Mouse (Mus musculus) hindbrain, embryonic 16.5 days (tissue): ENCODE measurements around the gene Cox7b. TPM values are rescaled to one million over a fixed set of nuclear protein-coding genes. Genes with fewer than 3 reads are reported as not detected.

Source experiments
- ATAC-seq: fragments of 200-750 bp; cut with Nextera tagmentation; 2 replicates; pipeline ENCODE4 v1.8.0; 2017; ENCODE audit warnings: moderate TSS enrichment, moderate library complexity
- H3K27ac ChIP-seq: fragments of 300-500 bp; sonication (generic); 2 replicates; pipeline ENCODE4 v1.5.1; 2014; ENCODE audit warnings: low read depth, mild to moderate bottlenecking, control low read depth, low read length, moderate library complexity
- H3K27me3 ChIP-seq: fragments of 300-500 bp; sonication (generic); replicated peaks from 2 replicates; pipeline ENCODE4 v1.6.1; 2014; ENCODE audit warnings: low read length; ENCODE audit not compliant: control insufficient read depth, insufficient read depth
- H3K36me3 ChIP-seq: fragments of 300-500 bp; sonication (generic); 2 replicates; pipeline ENCODE4 v1.6.1; 2014; ENCODE audit warnings: mild to moderate bottlenecking, low read length, moderate library complexity, mixed read lengths; ENCODE audit not compliant: control insufficient read depth, insufficient read depth
- H3K4me1 ChIP-seq: fragments of 300-500 bp; sonication (generic); 2 replicates; pipeline ENCODE4 v1.6.1; 2014; ENCODE audit warnings: low read depth, low read length; ENCODE audit not compliant: control insufficient read depth, insufficient read depth
- H3K4me2 ChIP-seq: fragments of 300-500 bp; sonication (generic); 2 replicates; pipeline ENCODE4 v1.6.1; 2014; ENCODE audit warnings: mild to moderate bottlenecking, low read length, control low read depth, moderate library complexity
- H3K4me3 ChIP-seq: fragments of 300-500 bp; sonication (generic); 2 replicates; pipeline ENCODE4 v1.5.1; 2014; ENCODE audit warnings: mild to moderate bottlenecking, low read length, control low read depth, moderate library complexity
- H3K9ac ChIP-seq: fragments of 300-500 bp; sonication (generic); 2 replicates; pipeline ENCODE4 v1.6.1; 2014; ENCODE audit warnings: low read depth, mild to moderate bottlenecking, control low read depth, low read length, moderate library complexity
- H3K9me3 ChIP-seq: fragments of 300-500 bp; sonication (generic); 2 replicates; pipeline ENCODE4 v1.6.1; 2014; ENCODE audit warnings: mild to moderate bottlenecking, low read length, moderate library complexity; ENCODE audit not compliant: control insufficient read depth
- WGBS: fragments of 180-500 bp; shearing (Covaris S2); extraction: QIAGEN DNeasy Blood & Tissue Kit; methylation state at CpG from one replicate; pipeline ENCODE4 v1.1.7; 2014; 5-methylcytosine and 5-hydroxymethylcytosine counted together
- polyA plus RNA-seq: library from polyadenylated mRNA; unstranded; fragments of >200 nt; fragmentation: Nextera tagmentation; extraction: Ambion mirVana; gene quantifications from 2 replicates; pipeline ENCODE4 v1.2.1, GENCODE M21; 2015

Gene Cox7b
- polyA plus RNA-seq, 1 experiment from 2014 or later = 412 TPM

- Histone ChIP-seq H3K9me3 (no peaks in the 10 kb centered on the region), H3K27ac (no peak overlapping the region), H3K27me3 (no peaks in the 10 kb centered on the region), H3K36me3 (no peaks in the 10 kb centered on the region; the same call in 1 of the 2 replicates), H3K4me1 (peaks cover 5% of the 10 kb centered on the region; the same call in 1 of the 2 replicates), H3K4me2 (no peak overlapping the region; the same call in 1 of the 2 replicates), H3K4me3 (no peak overlapping the region), H3K9ac (no peak overlapping the region)
- ATAC-seq = no peak
- 95% methylated on average over 4 of the region's 4 CpGs for WGBS
Observed at GRCm38 (mm10) chrX:106017516-106017915, 2.0 kb downstream of the Cox7b start.

DNA sequence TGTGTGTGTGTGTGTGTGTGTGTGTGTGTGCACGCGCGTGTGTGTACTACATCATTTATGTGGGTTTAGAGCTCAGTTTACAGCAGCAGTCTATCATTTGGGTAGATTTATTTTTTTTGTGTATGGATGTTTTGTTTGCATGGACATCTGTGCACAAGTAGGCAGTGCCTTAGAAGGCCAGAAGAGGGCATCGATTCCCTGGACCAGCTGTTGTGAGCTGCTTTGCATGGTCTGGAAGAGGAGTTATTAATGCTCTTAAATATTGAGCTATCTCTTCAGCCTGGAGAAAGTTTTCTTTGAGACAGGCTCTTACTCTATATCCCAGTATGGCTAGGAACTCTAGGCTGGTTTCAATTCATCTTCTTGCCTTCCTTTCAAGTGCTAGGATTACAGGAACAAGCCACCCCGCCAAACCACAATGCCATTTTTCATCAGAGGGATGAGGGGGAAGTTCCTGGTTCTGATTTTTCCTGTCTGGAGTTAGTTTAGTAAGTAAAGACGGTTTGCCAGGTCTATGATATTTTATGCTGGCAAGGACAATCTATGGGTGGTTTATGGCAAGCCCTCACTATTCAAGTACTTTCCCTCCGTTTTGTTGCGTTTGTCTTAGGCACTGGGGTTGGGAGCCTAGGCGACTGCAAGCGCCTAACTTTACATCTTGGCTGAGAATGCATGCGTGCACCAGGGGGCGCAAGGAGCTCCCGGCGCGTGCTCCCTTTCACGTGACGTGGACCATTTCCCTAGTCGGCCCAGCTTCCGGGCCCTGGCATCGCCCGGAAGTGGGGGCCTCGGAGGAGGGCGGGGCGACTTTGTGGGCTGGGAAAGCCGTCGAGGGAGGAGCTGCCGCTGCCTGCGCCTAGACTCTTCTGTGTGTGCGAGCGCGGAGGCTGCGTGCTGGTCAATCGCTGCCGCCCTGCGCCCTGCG is 11.2 kb downstream of the Cox7b start, which contains the start of gene Atp7a:
Gene Atp7a, plus strand, starts transcription at position 859 of the 925 bp plus-strand sequence.
- peak; percentile 97 for ATAC-seq
- WGBS = 25% methylated on average over 34 of the region's 36 CpGs
- Histone ChIP-seq H3K4me2 (peak within 1 kb of the TSS; percentile 61), H3K27me3 (no peaks in the 10 kb centered on the region), H3K4me3 (peak within 1 kb of the TSS; percentile 49), H3K27ac (peak within 1 kb of the TSS; percentile 51; the same call in 1 of the 2 replicates), H3K9me3 (no peaks in the 10 kb centered on the region), H3K9ac (peak within 1 kb of the TSS; percentile 61), H3K36me3 (no peaks in the 10 kb centered on the region), H3K4me1 (no peaks in the 10 kb centered on the region)

GRCm38 (mm10) chrX:106027343-106027674 is 11.8 kb downstream of the Cox7b start:
- Histone ChIP-seq H3K36me3 (no peaks in the 10 kb centered on the region), H3K4me3 (peak overlapping the region; percentile 49), H3K4me2 (peak overlapping the region; percentile 61), H3K27me3 (no peaks in the 10 kb centered on the region), H3K27ac (peak overlapping the region; percentile 46; the same call in 1 of the 2 replicates), H3K9me3 (no peaks in the 10 kb centered on the region), H3K4me1 (no peaks in the 10 kb centered on the region), H3K9ac (peak overlapping the region; percentile 61)
- 25% methylated on average over 8 of the region's 8 CpGs for WGBS
- no peak for ATAC-seq

GRCm38 (mm10) chrX:106030176-106030575 is 14.7 kb downstream of the Cox7b start:
- 77% methylated on average over 5 of the region's 5 CpGs for WGBS
- Histone ChIP-seq H3K9ac (no peak overlapping the region), H3K36me3 (no peaks in the 10 kb centered on the region), H3K4me2 (no peak overlapping the region), H3K4me3 (no peak overlapping the region), H3K9me3 (no peaks in the 10 kb centered on the region), H3K4me1 (no peaks in the 10 kb centered on the region), H3K27ac (no peak overlapping the region), H3K27me3 (no peaks in the 10 kb centered on the region)
- ATAC-seq = no peak

- Histone ChIP-seq H3K27me3 (no peaks in the 10 kb centered on the region), H3K9me3 (no peaks in the 10 kb centered on the region), H3K4me1 (no peaks in the 10 kb centered on the region), H3K27ac (no peak overlapping the region), H3K4me3 (no peak overlapping the region), H3K9ac (no peak overlapping the region), H3K36me3 (no peaks in the 10 kb centered on the region), H3K4me2 (no peak overlapping the region)
- ATAC-seq = no peak
Observed at GRCm38 (mm10) chrX:106031124-106031523, 15.6 kb downstream of the Cox7b start.

DNA sequence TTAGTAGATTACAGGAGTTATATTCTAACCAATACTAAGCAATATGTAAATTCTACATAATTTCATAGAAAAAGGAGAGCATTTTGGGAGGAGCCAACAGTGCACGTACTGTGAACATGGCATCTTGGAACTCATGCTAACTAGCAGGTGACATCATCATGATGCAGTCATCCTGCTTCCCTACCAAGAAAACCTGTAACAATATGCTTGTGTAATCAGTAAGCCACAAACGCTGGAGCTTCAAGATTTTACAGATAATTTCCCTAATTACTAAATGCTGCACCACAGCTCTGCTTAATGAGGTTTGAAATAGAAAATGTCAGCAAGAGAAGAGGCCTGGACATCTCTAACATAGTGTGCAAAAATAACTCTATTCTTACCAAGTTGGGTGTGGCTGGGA is 20.2 kb downstream of the Cox7b start:
- no peak for ATAC-seq
- Histone ChIP-seq H3K9ac (no peak overlapping the region), H3K4me2 (no peak overlapping the region), H3K9me3 (no peaks in the 10 kb centered on the region), H3K27me3 (no peaks in the 10 kb centered on the region), H3K36me3 (no peaks in the 10 kb centered on the region), H3K4me3 (no peak overlapping the region), H3K4me1 (no peaks in the 10 kb centered on the region), H3K27ac (no peak overlapping the region)
- 57% methylated on average over 2 of the region's 2 CpGs for WGBS

DNA sequence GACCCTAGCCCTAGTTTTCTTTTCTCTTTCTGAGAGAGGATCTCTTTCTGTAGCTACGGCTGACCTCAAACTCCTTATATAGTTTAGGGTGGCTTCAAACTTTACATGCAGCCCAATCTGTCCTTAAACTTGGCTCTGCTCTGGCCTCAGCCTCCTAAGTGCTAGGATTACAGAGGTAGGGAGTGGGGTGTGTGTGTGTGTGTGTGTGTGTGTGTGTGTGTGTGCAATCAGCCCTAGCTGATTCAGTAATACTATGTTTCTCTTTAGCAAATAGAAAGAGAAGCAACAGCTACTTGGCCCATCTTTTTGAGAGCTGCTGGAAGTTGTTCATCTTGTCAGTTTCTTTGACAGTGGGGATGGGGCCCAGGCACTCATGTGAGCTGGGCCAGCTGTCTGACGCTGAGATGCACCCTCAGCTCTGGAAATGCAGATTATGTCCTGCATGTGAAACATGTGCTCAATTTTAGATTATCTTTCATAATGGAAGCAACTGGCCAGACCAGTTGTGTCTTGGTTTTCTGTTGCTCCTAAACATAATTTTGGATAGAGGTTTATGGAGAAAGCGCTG is 21.8 kb downstream of the Cox7b start:
- no peak for ATAC-seq
- H3K4me3 ChIP-seq = no peak overlapping the region
- WGBS = 78% methylated on average over 3 of the region's 3 CpGs

DNA sequence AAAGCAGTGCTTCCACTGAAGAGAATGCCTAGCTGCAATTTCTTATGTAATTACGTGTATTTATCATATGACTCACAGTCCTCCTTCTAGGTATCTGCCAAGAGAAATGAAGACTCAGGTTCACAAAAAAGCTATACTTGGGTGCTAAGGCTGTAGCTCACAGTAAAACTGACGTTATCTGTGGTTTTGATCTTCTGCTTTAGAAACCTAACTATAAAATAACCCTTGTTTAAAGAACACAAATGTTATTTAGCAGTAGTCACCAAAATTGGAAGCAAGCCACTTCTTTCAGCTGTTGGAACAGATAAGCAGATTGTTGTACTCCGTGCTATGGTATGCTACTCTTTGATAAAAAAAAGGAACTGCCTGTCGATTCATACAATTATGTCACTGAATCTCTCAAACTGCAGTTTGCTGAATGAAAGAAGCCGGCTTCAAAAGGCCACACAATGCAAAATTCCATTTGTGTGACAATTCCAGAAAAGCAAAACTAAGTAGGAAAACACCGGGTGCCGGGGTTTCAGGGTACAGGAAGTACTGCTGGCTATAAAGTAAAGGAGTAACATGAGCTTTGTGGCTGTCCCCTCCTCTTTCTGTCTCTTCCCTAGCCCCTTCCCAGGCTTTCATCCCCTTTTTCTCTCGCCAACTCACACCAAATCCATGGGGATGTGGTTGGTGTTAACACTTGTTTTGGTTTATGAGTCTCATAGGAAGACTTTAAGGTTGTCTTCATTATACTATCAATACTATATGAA is 28.5 kb downstream of the Cox7b start:
- no peaks in the 10 kb centered on the region for H3K9me3 ChIP-seq
- no peak overlapping the region for H3K4me3 ChIP-seq
- H3K36me3 ChIP-seq = no peaks in the 10 kb centered on the region
- H3K27me3 ChIP-seq = no peaks in the 10 kb centered on the region
- 53% methylated on average over 8 of the region's 8 CpGs for WGBS
- no peak overlapping the region for H3K27ac ChIP-seq
- ATAC-seq = no peak
- no peak overlapping the region for H3K4me2 ChIP-seq
- H3K4me1 ChIP-seq = no peaks in the 10 kb centered on the region
- H3K9ac ChIP-seq = no peak overlapping the region

More for the DNA sequence above, 21.8 kb downstream of the Cox7b start:
- H3K9ac ChIP-seq = no peak overlapping the region
- no peaks in the 10 kb centered on the region for H3K27me3 ChIP-seq
- no peak overlapping the region for H3K4me2 ChIP-seq
- H3K9me3 ChIP-seq = no peaks in the 10 kb centered on the region
- H3K36me3 ChIP-seq = no peaks in the 10 kb centered on the region
- H3K4me1 ChIP-seq = no peaks in the 10 kb centered on the region
- H3K27ac ChIP-seq = no peak overlapping the region

GRCm38 (mm10) chrX:106045455-106045854 is 30.0 kb downstream of the Cox7b start:
- no peak overlapping the region for H3K4me3 ChIP-seq
- H3K9ac ChIP-seq = no peak overlapping the region
- no peaks in the 10 kb centered on the region for H3K9me3 ChIP-seq
- H3K4me2 ChIP-seq = no peak overlapping the region
- no peak overlapping the region for H3K27ac ChIP-seq
- H3K4me1 ChIP-seq = no peaks in the 10 kb centered on the region
- no peaks in the 10 kb centered on the region for H3K27me3 ChIP-seq
- no peak for ATAC-seq
- no peaks in the 10 kb centered on the region for H3K36me3 ChIP-seq
- 43% methylated on average over 2 of the region's 2 CpGs for WGBS
